Mouse (Mus musculus) testis, adult 2 months (tissue): ENCODE data around the gene Arid2.
A peak's percentile ranks its signal among the peaks of the same experiment; 100 is the strongest.

Experiments
- CTCF ChIP-seq: fragments of 200-500 bp; IDR thresholded peaks from 2 replicates; pipeline ENCODE4 v1.5.1; 2012; ENCODE audit warnings: low read depth, mild to moderate bottlenecking, inconsistent platforms, low read length, moderate library complexity; ENCODE audit not compliant: control insufficient read depth, insufficient read depth, insufficient replicate concordance
- POLR2A ChIP-seq: fragments of 200-500 bp; IDR thresholded peaks from 2 replicates; pipeline ENCODE4 v1.6.1; 2012; ENCODE audit warnings: low read depth, mild to moderate bottlenecking, inconsistent platforms, low read length, moderate library complexity; ENCODE audit not compliant: control insufficient read depth

GRCm38 (mm10) chr15:96285323-96286014, 1.8 kb upstream of the Arid2 start:
- no peak for TF ChIP-seq CTCF
- peak; percentile 70 for TF ChIP-seq POLR2A
